In the genomic region with DNA sequence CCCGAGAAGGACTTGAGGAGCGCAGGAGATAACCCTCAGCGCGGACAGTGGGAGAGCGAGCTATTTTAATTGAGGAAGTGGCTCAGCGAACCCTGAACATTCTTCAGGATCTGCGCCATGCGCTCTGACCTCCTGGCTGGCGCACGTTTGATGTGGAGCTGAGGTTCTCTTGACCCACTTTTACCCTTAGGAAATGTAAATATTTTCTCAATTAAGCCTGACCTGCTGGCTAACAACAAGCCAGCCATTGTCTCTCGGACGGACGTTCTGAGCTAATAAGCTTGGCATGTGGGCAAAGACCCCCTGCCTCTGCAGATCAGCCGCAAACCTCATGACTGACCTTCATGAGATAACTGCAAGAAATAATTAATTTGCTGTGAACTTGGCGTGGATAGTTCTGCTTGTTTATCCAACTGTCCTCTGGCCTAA, we compare ENCODE assay signal across 10 mouse cellular contexts. TPM values are rescaled to one million over a fixed set of nuclear protein-coding genes. Genes with fewer than 3 reads are reported as not detected.
DNase-seq lines count a peak whose midpoint lies in the region; ATAC-seq and TF ChIP-seq lines count a peak whose summit lies in the region.
"Had no signal": no experiment of that assay in that cellular context is flagged by ENCODE, and none has a peak within 500 bp of the region (broad histone marks: within the 10 kb centered on the region; RNA-seq: fewer than 3 reads in every experiment).

No protein-coding gene starts in this region.

- peak overlapping the region; percentile 10; the same call in 1 of the 2 replicates for H3K4me3 ChIP-seq in forebrain, embryonic 10.5 days
- H3K4me3 ChIP-seq in forebrain, embryonic 11.5 days (ENCODE audit: low read depth, low read length) = no peak overlapping the region
- no peak overlapping the region for H3K4me3 ChIP-seq in stomach, embryonic 15.5 days (replicated peaks)
- H3K4me3 ChIP-seq in stomach, postnatal 0 days (ENCODE audit: low read depth, low read length) = no peak overlapping the region
- H3K4me3 ChIP-seq in limb, embryonic 13.5 days = no peak overlapping the region

- H3K36me3 ChIP-seq in forebrain, embryonic 10.5 days (replicated peaks) = no peaks in the 10 kb centered on the region
- no peaks in the 10 kb centered on the region for H3K36me3 ChIP-seq in forebrain, embryonic 11.5 days (ENCODE audit: control insufficient read depth, insufficient read depth, low read length)
- no peaks in the 10 kb centered on the region for H3K36me3 ChIP-seq in stomach, embryonic 15.5 days
- no peaks in the 10 kb centered on the region for H3K36me3 ChIP-seq in stomach, postnatal 0 days (ENCODE audit: control insufficient read depth, insufficient read depth, low read length)
- H3K36me3 ChIP-seq in limb, embryonic 13.5 days = no peaks in the 10 kb centered on the region

- 31% methylated on average over 15 of the region's 15 CpGs for WGBS in forebrain, embryonic 10.5 days
- WGBS in forebrain, embryonic 11.5 days = 26% methylated on average over 15 of the region's 15 CpGs
- 4% methylated on average over 15 of the region's 15 CpGs for WGBS in stomach, embryonic 15.5 days
- 4% methylated on average over 15 of the region's 15 CpGs for WGBS in stomach, postnatal 0 days
- WGBS in limb, embryonic 13.5 days = 15% methylated on average over 15 of the region's 15 CpGs

- no peak for TF ChIP-seq CTCF in stomach, postnatal 0 days (IDR thresholded peaks at IDR 0.05; ENCODE audit: low read depth)

- peaks cover 51% of the 10 kb centered on the region for H3K27me3 ChIP-seq in forebrain, embryonic 10.5 days (ENCODE audit: poor library complexity, severe bottlenecking)
- no peaks in the 10 kb centered on the region; the same call in 1 of the 2 replicates for H3K27me3 ChIP-seq in forebrain, embryonic 11.5 days (ENCODE audit: control insufficient read depth, insufficient read depth, low read length)
- H3K27me3 ChIP-seq in stomach, embryonic 15.5 days (replicated peaks) = 0 out of 2 replicates have a peak, but pooled peaks cover 4% of the 10 kb centered on the region
- H3K27me3 ChIP-seq in stomach, postnatal 0 days (ENCODE audit: control insufficient read depth, insufficient read depth, low read length) = no peaks in the 10 kb centered on the region
- 0 out of 2 replicates have a peak, but pooled peaks cover 5% of the 10 kb centered on the region for H3K27me3 ChIP-seq in limb, embryonic 13.5 days

- H3K4me2 ChIP-seq in forebrain, embryonic 11.5 days (ENCODE audit: low read depth, low read length, severe bottlenecking) = no peak overlapping the region
- H3K4me2 ChIP-seq in stomach, embryonic 15.5 days = peak overlapping the region; percentile 39
- H3K4me2 ChIP-seq in stomach, postnatal 0 days (replicated peaks; ENCODE audit: low read depth) = no peak overlapping the region
- peak overlapping the region; percentile 52 for H3K4me2 ChIP-seq in limb, embryonic 13.5 days (replicated peaks)

- ATAC-seq in forebrain, embryonic 11.5 days (replicated peaks; ENCODE audit: low FRiP score) = no peak
- ATAC-seq in stomach, embryonic 15.5 days (ENCODE audit: insufficient read depth, low FRiP score, low read depth) = no peak
- no peak for ATAC-seq in stomach, postnatal 0 days (ENCODE audit: low FRiP score, low TSS enrichment)
- ATAC-seq in limb, embryonic 13.5 days (ENCODE audit: low FRiP score, low read depth) = no peak
- no peak for ATAC-seq in inflammation-experienced regulatory T-cells, adult 6 months
- no peak for ATAC-seq in erythroblast, adult 5-6 weeks (replicated peaks; ENCODE audit: low FRiP score, poor library complexity, severe bottlenecking)

- no peak for TF ChIP-seq EP300 in stomach, postnatal 0 days (optimal IDR thresholded peaks at IDR 0.05)

- peaks cover 22% of the 10 kb centered on the region for H3K4me1 ChIP-seq in forebrain, embryonic 10.5 days
- 0 out of 2 replicates have a peak, but pooled peaks cover 2% of the 10 kb centered on the region for H3K4me1 ChIP-seq in forebrain, embryonic 11.5 days (replicated peaks; ENCODE audit: control insufficient read depth, insufficient read depth, low read length)
- no peaks in the 10 kb centered on the region for H3K4me1 ChIP-seq in stomach, embryonic 15.5 days
- no peaks in the 10 kb centered on the region for H3K4me1 ChIP-seq in stomach, postnatal 0 days (replicated peaks; ENCODE audit: control insufficient read depth, insufficient read depth)
- peaks cover 16% of the 10 kb centered on the region for H3K4me1 ChIP-seq in limb, embryonic 13.5 days

- DNase-seq in forebrain, embryonic 10.5 days (ENCODE audit: extremely low spot score, low spot score) = peak; percentile 50
- no peak for DNase-seq in forebrain, embryonic 11.5 days (ENCODE audit: low spot score)
- no peak for DNase-seq in stomach, postnatal 0 days (ENCODE audit: low spot score)
- no peak for DNase-seq in frontal cortex, postnatal 25 days (ENCODE audit: low spot score in 2 of 2)

- H3K9me3 ChIP-seq in forebrain, embryonic 10.5 days = no peaks in the 10 kb centered on the region
- no peaks in the 10 kb centered on the region for H3K9me3 ChIP-seq in forebrain, embryonic 11.5 days (ENCODE audit: control insufficient read depth, low read length)
- H3K9me3 ChIP-seq in stomach, embryonic 15.5 days = no peaks in the 10 kb centered on the region
- no peaks in the 10 kb centered on the region for H3K9me3 ChIP-seq in stomach, postnatal 0 days (ENCODE audit: control insufficient read depth, low read length)
- no peaks in the 10 kb centered on the region for H3K9me3 ChIP-seq in limb, embryonic 13.5 days

- no peak overlapping the region for H3K27ac ChIP-seq in forebrain, embryonic 10.5 days
- H3K27ac ChIP-seq in forebrain, embryonic 11.5 days (ENCODE audit: low read depth, low read length) = no peak overlapping the region
- no peak overlapping the region for H3K27ac ChIP-seq in stomach, embryonic 15.5 days
- no peak overlapping the region for H3K27ac ChIP-seq in stomach, postnatal 0 days (replicated peaks)
- no peak overlapping the region for H3K27ac ChIP-seq in limb, embryonic 13.5 days

- no peak overlapping the region for H3K9ac ChIP-seq in forebrain, embryonic 11.5 days (ENCODE audit: low read length)
- H3K9ac ChIP-seq in stomach, embryonic 15.5 days = no peak overlapping the region
- no peak overlapping the region for H3K9ac ChIP-seq in stomach, postnatal 0 days (ENCODE audit: low read length)
- no peak overlapping the region for H3K9ac ChIP-seq in limb, embryonic 13.5 days

RNA-seq across cellular contexts. Expression of a gene that starts 27.4 kb away (rescaled TPM):
- polyA plus RNA-seq in forebrain, embryonic 10.5 days (2016; fragmentation: Nextera tagmentation; extraction: Ambion mirVana) = 1.5 and 2.1 TPM in 2 replicates
- 1.1 and 1.4 TPM in 2 replicates for polyA plus RNA-seq in forebrain, embryonic 11.5 days (2014; fragmentation: Nextera tagmentation; extraction: Ambion mirVana)
- polyA plus RNA-seq in stomach, embryonic 15.5 days (2015; fragmentation: Nextera tagmentation; extraction: Ambion mirVana) = 3.1 and 3.7 TPM in 2 replicates
- polyA plus RNA-seq in stomach, postnatal 0 days (2015; fragmentation: Nextera tagmentation; extraction: Ambion mirVana) = 0.07 and 0.24 TPM in 2 replicates
- polyA plus RNA-seq in limb, embryonic 13.5 days (2015; fragmentation: Nextera tagmentation; extraction: Ambion mirVana) = 2.0 and 2.2 TPM in 2 replicates
- polyA plus RNA-seq in inflammation-experienced regulatory T-cells, adult 6 months (2017; shearing (Covaris generic)) = not detected
- total RNA-seq in erythroblast, adult 5-6 weeks (2015; ENCODE audit: low replicate concordance) = not detected in 2 replicates
- 0.14 TPM in 1 of 2 replicates, not detected in the other for total RNA-seq in erythroblast, adult 5-6 weeks (2017; ENCODE audit: low replicate concordance)
- total RNA-seq: hematopoietic stem cell, adult 5-6 weeks; neutrophil, adult 5-6 weeks had no signal

Comparison
In these comparisons a context has a peak if more than half of its experiments do, and no peak if none do; other contexts are left out.
1. H3K4me2 ChIP-seq: peak in stomach, embryonic 15.5 days (single experiment) and limb, embryonic 13.5 days (single experiment); none in forebrain, embryonic 11.5 days (single experiment) and stomach, postnatal 0 days (single experiment).